ENCODE assay signal across 8 mouse cellular contexts in genomic region chr11:90183361-90183760, GRCm38 (mm10). TPM values are rescaled to one million over a fixed set of nuclear protein-coding genes. Genes with fewer than 3 reads are reported as not detected.
DNase-seq lines count a peak whose midpoint lies in the region.

No protein-coding gene starts in this region.

- intact Hi-C loops in heart, postnatal 14 days (cut with DNase I), result loop anchor here (2.0 to 10.0 kb wide), 3 partner anchors 71 to 209 kb away; partner anchors contain the start of gene Hlf

- peak; percentile 27 for DNase-seq in adrenal gland, adult 2 months
- DNase-seq in adrenal gland, postnatal 25 days, result no peak
- peak; percentile 12 for DNase-seq in layer of hippocampus, adult 9-11 months
- DNase-seq in layer of hippocampus, adult 11-12 months (ENCODE audit: low spot score), result no peak
- DNase-seq in NIH3T3 (ENCODE audit: low read depth), result peak; percentile 80
- DNase-seq in heart, postnatal 14 days, result peak; percentile 4 to 49
- DNase-seq in retina, embryonic 14.5 days (ENCODE audit: low spot score), result peak; percentile 75
- no peak for DNase-seq in left cerebral cortex, adult 11 months (ENCODE audit: low spot score)

RNA-seq across cellular contexts. Expression of gene Gm45716, which starts 4.1 kb away (rescaled TPM):
- 1 to 10 TPM; 3.0 to 5.5 TPM for total RNA-seq in adrenal gland, adult 2 months (2021)
- polyA plus RNA-seq in adrenal gland, adult 2 months (2012; rRNA removed), result 1.5 and 3.7 TPM in 2 replicates
- 2.6 and 3.1 TPM in 2 replicates for total RNA-seq in adrenal gland, postnatal 25 days (2021)
- total RNA-seq in heart, postnatal 14 days (2021), result 10 to 100 TPM; 15.8 to 16.0 TPM

Comparison
In these comparisons a context has a peak if more than half of its experiments do, and no peak if none do; other contexts are left out.
1. DNase-seq: peak in adrenal gland, adult 2 months (single experiment), layer of hippocampus, adult 9-11 months (single experiment), NIH3T3 (single experiment), heart, postnatal 14 days (2 of 2) and retina, embryonic 14.5 days (single experiment); none in adrenal gland, postnatal 25 days (single experiment), layer of hippocampus, adult 11-12 months (single experiment) and left cerebral cortex, adult 11 months (single experiment).